Mouse (Mus musculus): ENCODE data around the gene Stard13.
A peak's percentile ranks its signal among the peaks of the same experiment; 100 is the strongest.

The Stard13 gene

GRCm38 (mm10) chr5:151180176-151180785 lies 53.4 kb downstream of the Stard13 start:
- DNase-seq: no peak

GRCm38 (mm10) chr5:151177171-151177570 lies 56.5 kb downstream of the Stard13 start:
- DNase-seq: no peak

GRCm38 (mm10) chr5:151175897-151176313 lies 57.7 kb downstream of the Stard13 start:
- no peak for DNase-seq

- no peak for DNase-seq
These were observed 58.9 kb downstream of the Stard13 start for GRCm38 (mm10) chr5:151174485-151175460.

- DNase-seq: no peak
These were observed 59.9 kb downstream of the Stard13 start for GRCm38 (mm10) chr5:151173774-151174173.

- DNase-seq: no peak
These were observed 63.4 kb downstream of the Stard13 start for GRCm38 (mm10) chr5:151170168-151170750.

- DNase-seq: no peak
These were observed 65.4 kb downstream of the Stard13 start for GRCm38 (mm10) chr5:151168191-151168590.

- DNase-seq: no peak
These were observed 66.0 kb downstream of the Stard13 start for GRCm38 (mm10) chr5:151167641-151168040.

GRCm38 (mm10) chr5:151166266-151166665 lies 67.4 kb downstream of the Stard13 start:
- DNase-seq: no peak

GRCm38 (mm10) chr5:151165381-151166016 lies 68.1 kb downstream of the Stard13 start:
- DNase-seq: no peak

GRCm38 (mm10) chr5:151164815-151165214 lies 68.8 kb downstream of the Stard13 start:
- no peak for DNase-seq

- no peak for DNase-seq
These were observed 71.0 kb downstream of the Stard13 start for GRCm38 (mm10) chr5:151162642-151163041.

- no peak for DNase-seq
These were observed 78.4 kb downstream of the Stard13 start for GRCm38 (mm10) chr5:151155247-151155646.

GRCm38 (mm10) chr5:151154780-151155179 lies 78.9 kb downstream of the Stard13 start:
- DNase-seq: peak; percentile 28

GRCm38 (mm10) chr5:151154030-151154429 lies 79.6 kb downstream of the Stard13 start:
- no peak for DNase-seq

GRCm38 (mm10) chr5:151151549-151151948 lies 82.1 kb downstream of the Stard13 start:
- no peak for DNase-seq

- DNase-seq: peak; percentile 40
These were observed 84.1 kb downstream of the Stard13 start for GRCm38 (mm10) chr5:151149509-151149908.

GRCm38 (mm10) chr5:151148079-151148478 lies 85.6 kb downstream of the Stard13 start:
- no peak for DNase-seq

- no peak for DNase-seq
These were observed 87.8 kb downstream of the Stard13 start for GRCm38 (mm10) chr5:151145807-151146206.

GRCm38 (mm10) chr5:151143955-151144354 lies 89.7 kb downstream of the Stard13 start:
- no peak for DNase-seq

GRCm38 (mm10) chr5:151142671-151143601 lies 90.7 kb downstream of the Stard13 start:
- DNase-seq: peak; percentile 75

- peak; percentile 76 for DNase-seq
These were observed 91.4 kb downstream of the Stard13 start for GRCm38 (mm10) chr5:151142241-151142640.
